Mouse (Mus musculus) liver, adult 2 months (tissue): ENCODE results near the gene Adamts1.

Experiments used
- CTCF ChIP-seq: fragments of 200-500 bp; IDR thresholded peaks from 2 replicates; pipeline ENCODE4 v1.5.1; 2011; ENCODE audit warnings: low read depth, low read length, control low read depth
- POLR2A ChIP-seq: fragments of 200-500 bp; IDR thresholded peaks from 2 replicates; pipeline ENCODE4 v1.6.1; 2011; ENCODE audit warnings: low read length, control low read depth; ENCODE audit not compliant: insufficient read depth; ENCODE audit errors: extremely low read depth

GRCm38 (mm10) chr16:85822330-85822916, 19.5 kb upstream of the Adamts1 start:
- TF ChIP-seq CTCF (no peak), POLR2A (no peak)
